Mouse (Mus musculus): ENCODE data around the gene Olfr288.

- TF ChIP-seq POLR2A (IDR thresholded peaks at IDR 0.05; ENCODE audit: insufficient read depth, low read depth, low read length): no peak
- no peak for TF ChIP-seq EP300 (IDR thresholded peaks at IDR 0.05; ENCODE audit: insufficient read depth, low read depth, low read length)
- no peak for TF ChIP-seq CTCF (IDR thresholded peaks at IDR 0.05)
Observed at GRCm38 (mm10) chr15:98165525-98165924, 29.8 kb downstream of the Olfr288 start, which contains the start of gene Asb8.
